Mouse (Mus musculus) myocyte (in vitro differentiated cells): ENCODE measurements around the gene Ttll6.

Experiments
- POLR2A ChIP-seq: IDR thresholded peaks from one replicate; pipeline ENCODE4 v1.6.1; 2011; ENCODE audit warnings: low read depth, mild to moderate bottlenecking, control low read depth, moderate library complexity; ENCODE audit not compliant: insufficient read length
- REST ChIP-seq: IDR thresholded peaks from one replicate; pipeline ENCODE4 v1.6.1; 2011; ENCODE audit warnings: mild to moderate bottlenecking, control low read depth, moderate library complexity; ENCODE audit not compliant: insufficient read depth, insufficient read length

- TF ChIP-seq POLR2A (no peak), REST (no peak)
Observed at GRCm38 (mm10) chr11:96194961-96195640, 61.5 kb downstream of the Ttll6 start.
